Mouse (Mus musculus) spleen, embryonic (tissue): Measurements from ENCODE around the gene Prss54.
"Not testable (repeated sequence)": the region's sequence is repeated elsewhere in the genome, so short reads cannot be mapped to it uniquely, and the experiment has no call there.

Experiments
- CTCF ChIA-PET: fragments of 350-600 bp; sonication (Branson Sonifier 250); formaldehyde crosslinking; loops from one replicate; lab custom pipeline; 2022; lab: Charles Lee

Gene Prss54

GRCm38 (mm10) chr8:95576240-95576639 is at the start of gene Prss54:
Gene Prss54, minus strand, starts transcription at chr8:95576340.
- CTCF ChIA-PET = no interaction called here

GRCm38 (mm10) chr8:95624833-95625232 is 48.7 kb upstream of the Prss54 start:
- CTCF ChIA-PET = no interaction called here

GRCm38 (mm10) chr8:95620046-95620445 is 43.9 kb upstream of the Prss54 start:
- CTCF ChIA-PET = no interaction called here

GRCm38 (mm10) chr8:95616383-95616782 is 40.2 kb upstream of the Prss54 start:
- CTCF ChIA-PET = no interaction called here

GRCm38 (mm10) chr8:95611769-95612168 is 35.6 kb upstream of the Prss54 start:
- CTCF ChIA-PET = no interaction called here

- CTCF ChIA-PET = no interaction called here
Observed at GRCm38 (mm10) chr8:95610749-95611148, 34.6 kb upstream of the Prss54 start.

GRCm38 (mm10) chr8:95609406-95609805 is 33.3 kb upstream of the Prss54 start:
- CTCF ChIA-PET = no interaction called here

- CTCF ChIA-PET = no interaction called here
Observed at GRCm38 (mm10) chr8:95607210-95607609, 31.1 kb upstream of the Prss54 start.

GRCm38 (mm10) chr8:95606509-95606908 is 30.4 kb upstream of the Prss54 start:
- CTCF ChIA-PET = not testable (repeated sequence)

GRCm38 (mm10) chr8:95602168-95602567 is 26.0 kb upstream of the Prss54 start:
- CTCF ChIA-PET = no interaction called here

- CTCF ChIA-PET = no interaction called here
Observed at GRCm38 (mm10) chr8:95601306-95601705, 25.2 kb upstream of the Prss54 start.

- CTCF ChIA-PET = interaction anchor here (1.8 kb wide), 1 partner anchor 97 kb away, joined by 8 read pairs; no protein-coding TSS in a partner anchor
Observed at GRCm38 (mm10) chr8:95599861-95600260, 23.7 kb upstream of the Prss54 start.

GRCm38 (mm10) chr8:95596841-95597241 is 20.7 kb upstream of the Prss54 start:
- CTCF ChIA-PET = no interaction called here

- CTCF ChIA-PET = no interaction called here
Observed at GRCm38 (mm10) chr8:95595131-95595530, 19.0 kb upstream of the Prss54 start.

- CTCF ChIA-PET = no interaction called here
Observed at GRCm38 (mm10) chr8:95593439-95594393, 17.6 kb upstream of the Prss54 start.

- CTCF ChIA-PET = no interaction called here
Observed at GRCm38 (mm10) chr8:95592131-95592780, 16.1 kb upstream of the Prss54 start.

GRCm38 (mm10) chr8:95590539-95590938 is 14.4 kb upstream of the Prss54 start:
- CTCF ChIA-PET = no interaction called here

GRCm38 (mm10) chr8:95589282-95589681 is 13.1 kb upstream of the Prss54 start:
- CTCF ChIA-PET = no interaction called here

- CTCF ChIA-PET = no interaction called here
Observed at GRCm38 (mm10) chr8:95587339-95587738, 11.2 kb upstream of the Prss54 start.

- CTCF ChIA-PET = no interaction called here
Observed at GRCm38 (mm10) chr8:95573146-95573545, 3.0 kb downstream of the Prss54 start.

- CTCF ChIA-PET = no interaction called here
Observed at GRCm38 (mm10) chr8:95566809-95567208, 9.3 kb downstream of the Prss54 start.

- CTCF ChIA-PET = interaction anchor here (0.7 to 0.9 kb wide), 2 partner anchors 8 to 83 kb away, joined by 14 to 17 read pairs; no protein-coding TSS in a partner anchor
Observed at GRCm38 (mm10) chr8:95566217-95566616, 9.9 kb downstream of the Prss54 start.

GRCm38 (mm10) chr8:95555963-95556362 is 20.2 kb downstream of the Prss54 start:
- CTCF ChIA-PET = no interaction called here
